Mouse (Mus musculus) myocyte (in vitro differentiated cells): ENCODE data around the gene Pard3b.

Experiments used
- CEBPB ChIP-seq: IDR thresholded peaks from 2 replicates; pipeline ENCODE4 v1.6.1; 2011; ENCODE audit warnings: mild to moderate bottlenecking, moderate library complexity; ENCODE audit not compliant: poor library complexity, insufficient read depth, severe bottlenecking
- E2F4 ChIP-seq: IDR thresholded peaks from one replicate; pipeline ENCODE4 v1.6.1; 2011; ENCODE audit warnings: mild to moderate bottlenecking, control low read depth, moderate library complexity; ENCODE audit not compliant: insufficient read depth
- MAX ChIP-seq: IDR thresholded peaks from one replicate; pipeline ENCODE4 v1.6.1; 2011; ENCODE audit warnings: low read depth, mild to moderate bottlenecking, control low read depth
- POLR2A ChIP-seq: IDR thresholded peaks from one replicate; pipeline ENCODE4 v1.6.1; 2011; ENCODE audit warnings: low read depth, mild to moderate bottlenecking, control low read depth, moderate library complexity; ENCODE audit not compliant: insufficient read length
- POLR2AphosphoS2 ChIP-seq: IDR thresholded peaks from one replicate; pipeline ENCODE4 v1.6.1; 2011; ENCODE audit warnings: low read depth, control low read depth; ENCODE audit not compliant: insufficient read length
- TCF12 ChIP-seq: IDR thresholded peaks from one replicate; pipeline ENCODE4 v1.6.1; 2011; ENCODE audit warnings: mild to moderate bottlenecking, control low read depth; ENCODE audit not compliant: poor library complexity, insufficient read depth, severe bottlenecking
- USF1 ChIP-seq: IDR thresholded peaks from one replicate; pipeline ENCODE4 v1.6.1; 2011; ENCODE audit warnings: low read depth, mild to moderate bottlenecking, control low read depth, moderate library complexity

- peak; percentile 3 for TF ChIP-seq TCF12
- no peak for TF ChIP-seq CEBPB
- no peak for TF ChIP-seq POLR2A
- no peak for TF ChIP-seq USF1
- TF ChIP-seq POLR2AphosphoS2, result no peak
- no peak for TF ChIP-seq MAX
- no peak for TF ChIP-seq E2F4
Measured at GRCm38 (mm10) chr1:62518621-62519213, 880.1 kb downstream of the Pard3b start.
